Mouse (Mus musculus): ENCODE measurements around the gene Dynlt1b. TPM values are rescaled to one million over a fixed set of nuclear protein-coding genes. Genes with fewer than 3 reads are reported as not detected.
"Not testable (repeated sequence)": the region's sequence is repeated elsewhere in the genome, so short reads cannot be mapped to it uniquely, and the experiment has no call there.

The Dynlt1b gene
- polyA plus RNA-seq, 2 experiments = 130 to 254 TPM

GRCm38 (mm10) chr17:6441254-6441653 lies 11.3 kb downstream of the Dynlt1b start:
- not testable (repeated sequence) for H3K27ac ChIP-seq; H3K9ac ChIP-seq (replicated peaks); ATAC-seq (ENCODE audit: insufficient read depth); DNase-seq (ENCODE audit: low read depth in 3 of 3, low spot score in 3 of 3); H3K36me3 ChIP-seq (replicated peaks; ENCODE audit: control insufficient read depth, insufficient read depth, low read depth); H3K27me3 ChIP-seq (ENCODE audit: control insufficient read depth, insufficient read depth, low read length); H3K4me1 ChIP-seq (replicated peaks; ENCODE audit: control insufficient read depth in 2 of 2, insufficient read depth in 2 of 2, low read length in 1 of 2); H3K9me3 ChIP-seq (ENCODE audit: control insufficient read depth, low read length); H3K4me2 ChIP-seq (ENCODE audit: low read depth); H3K4me3 ChIP-seq (ENCODE audit: insufficient read depth in 1 of 2, low read depth in 2 of 2, low read length in 2 of 2)
- 65% methylated on average over 5 of the region's 5 CpGs for WGBS (ENCODE audit: insufficient replicate concordance)

DNA sequence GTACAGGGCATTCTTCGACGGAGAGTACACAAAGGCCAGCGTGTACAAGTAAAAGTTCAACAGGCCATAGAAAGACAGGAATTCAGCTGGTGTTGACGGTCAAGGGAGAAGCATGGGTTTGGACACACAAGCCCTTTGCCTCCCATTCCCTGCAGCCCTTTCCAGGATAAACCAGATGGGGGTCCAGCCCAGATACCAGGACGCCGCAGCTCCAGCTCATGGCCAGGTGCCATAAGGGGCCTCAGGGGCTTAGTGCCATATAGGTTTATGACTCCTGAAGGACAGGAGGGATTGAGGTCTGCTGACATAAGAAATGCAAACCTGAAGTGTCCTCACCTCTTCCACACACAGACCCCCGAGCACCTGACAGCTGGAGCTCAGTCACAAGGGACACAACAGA lies 12.6 kb downstream of the Dynlt1b start:
- not testable (repeated sequence) for H3K4me2 ChIP-seq (ENCODE audit: low read depth); H3K27me3 ChIP-seq (ENCODE audit: control insufficient read depth, insufficient read depth, low read length); H3K4me3 ChIP-seq (ENCODE audit: insufficient read depth in 1 of 2, low read depth in 2 of 2, low read length in 2 of 2); H3K27ac ChIP-seq; DNase-seq (ENCODE audit: low read depth in 3 of 3, low spot score in 3 of 3); H3K36me3 ChIP-seq (replicated peaks; ENCODE audit: control insufficient read depth, insufficient read depth, low read depth); H3K9me3 ChIP-seq (ENCODE audit: control insufficient read depth, low read length); H3K9ac ChIP-seq (replicated peaks); ATAC-seq (ENCODE audit: insufficient read depth); H3K4me1 ChIP-seq (replicated peaks; ENCODE audit: control insufficient read depth in 2 of 2, insufficient read depth in 2 of 2, low read length in 1 of 2)
- 69% methylated on average over 3 of the region's 7 CpGs for WGBS (ENCODE audit: insufficient replicate concordance)

GRCm38 (mm10) chr17:6445794-6446587 lies 16.1 kb downstream of the Dynlt1b start:
- H3K27ac ChIP-seq; DNase-seq (ENCODE audit: low read depth in 3 of 3, low spot score in 3 of 3); H3K4me3 ChIP-seq (ENCODE audit: insufficient read depth in 1 of 2, low read depth in 2 of 2, low read length in 2 of 2); H3K9me3 ChIP-seq (ENCODE audit: control insufficient read depth, low read length); H3K36me3 ChIP-seq (replicated peaks; ENCODE audit: control insufficient read depth, insufficient read depth, low read depth); H3K9ac ChIP-seq (replicated peaks); H3K27me3 ChIP-seq (ENCODE audit: control insufficient read depth, insufficient read depth, low read length); H3K4me2 ChIP-seq (ENCODE audit: low read depth); H3K4me1 ChIP-seq (replicated peaks; ENCODE audit: control insufficient read depth in 2 of 2, insufficient read depth in 2 of 2, low read length in 1 of 2): not testable (repeated sequence)
- 66% methylated on average over 7 of the region's 16 CpGs for WGBS (ENCODE audit: insufficient replicate concordance)
- peak; percentile 48 for ATAC-seq (ENCODE audit: insufficient read depth)

GRCm38 (mm10) chr17:6448293-6448692 lies 18.4 kb downstream of the Dynlt1b start:
- not testable (repeated sequence) for H3K27ac ChIP-seq; ATAC-seq (ENCODE audit: insufficient read depth); H3K36me3 ChIP-seq (replicated peaks; ENCODE audit: control insufficient read depth, insufficient read depth, low read depth); H3K4me2 ChIP-seq (ENCODE audit: low read depth); H3K4me1 ChIP-seq (replicated peaks; ENCODE audit: control insufficient read depth in 2 of 2, insufficient read depth in 2 of 2, low read length in 1 of 2); DNase-seq (ENCODE audit: low read depth in 3 of 3, low spot score in 3 of 3); H3K9ac ChIP-seq (replicated peaks); H3K4me3 ChIP-seq (ENCODE audit: insufficient read depth in 1 of 2, low read depth in 2 of 2, low read length in 2 of 2); H3K9me3 ChIP-seq (ENCODE audit: control insufficient read depth, low read length); H3K27me3 ChIP-seq (ENCODE audit: control insufficient read depth, insufficient read depth, low read length)
- 77% methylated on average over 8 of the region's 8 CpGs for WGBS (ENCODE audit: insufficient replicate concordance)

GRCm38 (mm10) chr17:6449166-6449565 lies 19.3 kb downstream of the Dynlt1b start:
- not testable (repeated sequence) for DNase-seq (ENCODE audit: low read depth in 3 of 3, low spot score in 3 of 3); H3K4me1 ChIP-seq (replicated peaks; ENCODE audit: control insufficient read depth in 2 of 2, insufficient read depth in 2 of 2, low read length in 1 of 2); H3K27ac ChIP-seq; ATAC-seq (ENCODE audit: insufficient read depth); H3K4me2 ChIP-seq (ENCODE audit: low read depth); H3K27me3 ChIP-seq (ENCODE audit: control insufficient read depth, insufficient read depth, low read length); H3K4me3 ChIP-seq (ENCODE audit: insufficient read depth in 1 of 2, low read depth in 2 of 2, low read length in 2 of 2); H3K9ac ChIP-seq (replicated peaks); H3K36me3 ChIP-seq (replicated peaks; ENCODE audit: control insufficient read depth, insufficient read depth, low read depth); H3K9me3 ChIP-seq (ENCODE audit: control insufficient read depth, low read length)
- WGBS (ENCODE audit: insufficient replicate concordance) = 73% methylated on average over 12 of the region's 12 CpGs

DNA sequence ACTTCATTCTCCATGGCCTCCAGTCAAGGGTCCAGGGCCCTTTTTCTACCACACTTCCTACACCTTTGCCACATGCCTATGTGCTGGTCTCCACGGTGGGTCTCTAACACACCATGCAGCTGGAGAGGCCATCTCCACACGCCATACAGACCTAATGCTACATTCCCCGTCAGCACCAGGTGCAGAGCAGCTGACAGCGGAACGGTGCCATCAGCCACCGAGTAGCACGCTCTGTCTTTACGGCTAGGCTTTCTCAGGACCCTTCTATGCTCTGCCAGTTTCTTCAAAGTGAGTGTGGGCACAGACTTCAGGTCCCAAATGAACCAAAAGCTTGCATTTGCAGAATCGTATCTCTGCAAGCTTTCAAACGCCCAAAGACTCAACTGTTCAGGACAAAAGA lies 21.3 kb downstream of the Dynlt1b start:
- H3K27ac ChIP-seq; H3K4me2 ChIP-seq (ENCODE audit: low read depth); H3K36me3 ChIP-seq (replicated peaks; ENCODE audit: control insufficient read depth, insufficient read depth, low read depth); H3K9ac ChIP-seq (replicated peaks); H3K27me3 ChIP-seq (ENCODE audit: control insufficient read depth, insufficient read depth, low read length); H3K4me1 ChIP-seq (replicated peaks; ENCODE audit: control insufficient read depth in 2 of 2, insufficient read depth in 2 of 2, low read length in 1 of 2); H3K4me3 ChIP-seq (ENCODE audit: insufficient read depth in 1 of 2, low read depth in 2 of 2, low read length in 2 of 2); ATAC-seq (ENCODE audit: insufficient read depth); DNase-seq (ENCODE audit: low read depth in 3 of 3, low spot score in 3 of 3); H3K9me3 ChIP-seq (ENCODE audit: control insufficient read depth, low read length): not testable (repeated sequence)
- WGBS (ENCODE audit: insufficient replicate concordance) = 66% methylated on average over 2 of the region's 10 CpGs

DNA sequence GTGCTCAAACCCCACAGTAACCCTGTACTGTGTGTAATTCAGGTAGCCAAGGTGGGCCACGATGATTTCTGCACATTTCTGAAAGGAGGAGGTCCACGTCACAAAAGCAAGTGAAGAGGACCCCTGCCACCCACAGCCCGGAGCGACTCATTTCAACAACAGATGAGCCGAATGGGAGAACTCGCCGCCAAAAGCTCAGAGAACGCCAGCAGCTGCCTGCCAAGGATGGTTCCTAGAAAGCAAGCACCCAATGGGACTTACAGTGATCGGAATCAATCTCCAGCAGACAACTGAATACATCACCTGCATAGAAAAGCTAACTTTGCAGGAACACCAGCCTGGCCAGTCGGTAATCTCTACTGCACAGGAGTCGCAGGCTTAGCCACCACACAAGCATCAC lies 22.8 kb downstream of the Dynlt1b start:
- not testable (repeated sequence) for H3K9me3 ChIP-seq (ENCODE audit: control insufficient read depth, low read length); H3K4me2 ChIP-seq (ENCODE audit: low read depth); H3K4me1 ChIP-seq (replicated peaks; ENCODE audit: control insufficient read depth in 2 of 2, insufficient read depth in 2 of 2, low read length in 1 of 2); H3K27me3 ChIP-seq (ENCODE audit: control insufficient read depth, insufficient read depth, low read length); H3K9ac ChIP-seq (replicated peaks); H3K4me3 ChIP-seq (ENCODE audit: insufficient read depth in 1 of 2, low read depth in 2 of 2, low read length in 2 of 2); H3K27ac ChIP-seq; ATAC-seq (ENCODE audit: insufficient read depth); H3K36me3 ChIP-seq (replicated peaks; ENCODE audit: control insufficient read depth, insufficient read depth, low read depth); DNase-seq (ENCODE audit: low read depth in 3 of 3, low spot score in 3 of 3)
- WGBS (ENCODE audit: insufficient replicate concordance) = 78% methylated on average over 8 of the region's 11 CpGs

- H3K4me1 ChIP-seq (replicated peaks; ENCODE audit: control insufficient read depth in 2 of 2, insufficient read depth in 2 of 2, low read length in 1 of 2); H3K9me3 ChIP-seq (ENCODE audit: control insufficient read depth, low read length); H3K4me3 ChIP-seq (ENCODE audit: insufficient read depth in 1 of 2, low read depth in 2 of 2, low read length in 2 of 2); H3K9ac ChIP-seq (replicated peaks); H3K27ac ChIP-seq; ATAC-seq (ENCODE audit: insufficient read depth); H3K27me3 ChIP-seq (ENCODE audit: control insufficient read depth, insufficient read depth, low read length); H3K4me2 ChIP-seq (ENCODE audit: low read depth); H3K36me3 ChIP-seq (replicated peaks; ENCODE audit: control insufficient read depth, insufficient read depth, low read depth); DNase-seq (ENCODE audit: low read depth in 3 of 3, low spot score in 3 of 3): not testable (repeated sequence)
- 71% methylated on average over 2 of the region's 2 CpGs for WGBS (ENCODE audit: insufficient replicate concordance)
Measured at GRCm38 (mm10) chr17:6454703-6455102, 24.8 kb downstream of the Dynlt1b start.

Data from liver, embryonic 14.5 days (tissue).